Mouse (Mus musculus) CH12.LX (cell line): ENCODE measurements around the gene Pcdh7. TPM values are rescaled to one million over a fixed set of nuclear protein-coding genes. Genes with fewer than 3 reads are reported as not detected.

ENCODE experiments used
- DNase-seq: peaks from one replicate; pipeline ENCODE4 v3.0.0-alpha.2; 2013; ENCODE audit errors: extremely low read depth
- H3K27ac ChIP-seq: 2 replicates; pipeline ENCODE4 v1.5.1; 2012; ENCODE audit warnings: low read depth, mild to moderate bottlenecking, control low read depth, moderate library complexity; ENCODE audit not compliant: insufficient read depth
- H3K27me3 ChIP-seq: replicated peaks from 2 replicates; pipeline ENCODE3; 2012; ENCODE audit warnings: inconsistent platforms
- H3K36me3 ChIP-seq, 2 experiments: replicated peaks in 1 of 2; 2 replicates each; pipeline versions ENCODE3 to v1.6.1; 2012; ENCODE audit warnings: inconsistent platforms in 1 of 2, low read length in 1 of 2, mild to moderate bottlenecking in 1 of 2, mixed read lengths in 1 of 2, moderate library complexity in 1 of 2; ENCODE audit not compliant: control insufficient read depth in 1 of 2, insufficient read depth in 1 of 2
- H3K4me1 ChIP-seq, 2 experiments: 2 replicates each; pipeline ENCODE4 v1.6.1; 2012; ENCODE audit warnings: inconsistent platforms in 1 of 2, moderate library complexity in 1 of 2; ENCODE audit not compliant: insufficient read depth in 2 of 2, control insufficient read depth in 1 of 2
- H3K4me2 ChIP-seq: 2 replicates; pipeline ENCODE4 v1.6.1; 2012; ENCODE audit warnings: low read depth, mild to moderate bottlenecking, control low read depth; ENCODE audit not compliant: poor library complexity, insufficient read depth, severe bottlenecking
- H3K4me3 ChIP-seq, 3 experiments: fragments of 150-350 bp in 1 of 3; sonication (generic) in 1 of 3; replicated peaks in 1 of 3; 2 replicates each; pipeline versions ENCODE3 to v1.5.1; 2011 to 2012; ENCODE audit warnings: low read depth in 2 of 3, low read length in 2 of 3, mild to moderate bottlenecking in 2 of 3, moderate library complexity in 2 of 3, control low read depth in 1 of 3, improper control_type of control experiment in 1 of 3, inconsistent platforms in 1 of 3, mixed read lengths in 1 of 3; ENCODE audit not compliant: poor library complexity in 1 of 3
- H3K79me2 ChIP-seq: replicated peaks from 2 replicates; pipeline ENCODE4 v1.6.1; 2012; ENCODE audit warnings: mild to moderate bottlenecking, moderate library complexity; ENCODE audit not compliant: control insufficient read depth, poor library complexity, insufficient read depth, severe bottlenecking; ENCODE audit errors: extremely low read depth
- H3K9ac ChIP-seq: 2 replicates; pipeline ENCODE4 v1.6.1; 2012; ENCODE audit warnings: low read depth, mild to moderate bottlenecking, control low read depth, moderate library complexity; ENCODE audit not compliant: insufficient read depth
- H3K9me3 ChIP-seq: replicated peaks from 2 replicates; pipeline ENCODE3; 2012; ENCODE audit warnings: low read length, inconsistent platforms, mixed read lengths
- BHLHE40 ChIP-seq: IDR thresholded peaks from 2 replicates; pipeline ENCODE4 v1.6.1; 2011; ENCODE audit warnings: mild to moderate bottlenecking, low read depth, low read length, improper control_type of control experiment
- CHD1 ChIP-seq: IDR thresholded peaks from 2 replicates; pipeline ENCODE4 v1.6.1; 2012; ENCODE audit warnings: low read depth, low read length, improper control_type of control experiment, inconsistent platforms
- CHD2 ChIP-seq: IDR thresholded peaks from 2 replicates; pipeline ENCODE4 v1.6.1; 2011; ENCODE audit warnings: low read length, improper control_type of control experiment
- E2F4 ChIP-seq: IDR thresholded peaks from 2 replicates; pipeline ENCODE4 v1.6.1; 2011; ENCODE audit warnings: low read depth, low read length, improper control_type of control experiment; ENCODE audit not compliant: insufficient replicate concordance
- GABPA ChIP-seq: IDR thresholded peaks from 2 replicates; pipeline ENCODE4 v1.6.1; 2012; ENCODE audit warnings: low read depth, low read length, improper control_type of control experiment, inconsistent platforms; ENCODE audit not compliant: insufficient replicate concordance
- HCFC1 ChIP-seq: IDR thresholded peaks from 2 replicates; pipeline ENCODE4 v1.6.1; 2012; ENCODE audit warnings: low read depth, mild to moderate bottlenecking, inconsistent platforms, low read length, improper control_type of control experiment
- IRF4 ChIP-seq: IDR thresholded peaks from 2 replicates; pipeline ENCODE4 v1.6.1; 2014; ENCODE audit warnings: low read depth, mild to moderate bottlenecking, inconsistent platforms, low read length, improper control_type of control experiment
- JUND ChIP-seq: conservative IDR thresholded peaks from 2 replicates; pipeline ENCODE4 v1.6.1; 2011; ENCODE audit warnings: low read depth, low read length, improper control_type of control experiment
- KAT2A ChIP-seq: IDR thresholded peaks from 2 replicates; pipeline ENCODE4 v1.6.1; 2012; ENCODE audit warnings: low read length, improper control_type of control experiment, inconsistent platforms; ENCODE audit not compliant: insufficient replicate concordance
- MAFK ChIP-seq: IDR thresholded peaks from 2 replicates; pipeline ENCODE4 v1.6.1; 2011; ENCODE audit warnings: low read length, improper control_type of control experiment; ENCODE audit not compliant: insufficient replicate concordance
- MAX ChIP-seq: IDR thresholded peaks from 2 replicates; pipeline ENCODE4 v1.6.1; 2011; ENCODE audit warnings: low read length, improper control_type of control experiment
- MAZ ChIP-seq: IDR thresholded peaks from 2 replicates; pipeline ENCODE4 v1.6.1; 2012; ENCODE audit warnings: low read depth, mild to moderate bottlenecking, inconsistent platforms, low read length, improper control_type of control experiment, moderate library complexity
- MXI1 ChIP-seq: IDR thresholded peaks from 2 replicates; pipeline ENCODE4 v1.6.1; 2011; ENCODE audit warnings: mild to moderate bottlenecking, low read depth, low read length, improper control_type of control experiment
- MYC ChIP-seq: IDR thresholded peaks from 2 replicates; pipeline ENCODE4 v1.6.1; 2011; ENCODE audit warnings: low read depth, mild to moderate bottlenecking, improper control_type of control experiment, low read length
- PAX5 ChIP-seq: IDR thresholded peaks from 2 replicates; pipeline ENCODE4 v1.6.1; 2012; ENCODE audit warnings: low read length, inconsistent platforms, mixed read lengths
- POLR2AphosphoS2 ChIP-seq: IDR thresholded peaks from 2 replicates; pipeline ENCODE4 v1.6.1; 2011; ENCODE audit warnings: low read depth, low read length, improper control_type of control experiment
- RAD21 ChIP-seq: IDR thresholded peaks from 2 replicates; pipeline ENCODE4 v1.6.1; 2011; ENCODE audit warnings: low read depth, mild to moderate bottlenecking, low read length, improper control_type of control experiment, moderate library complexity
- SIN3A ChIP-seq: IDR thresholded peaks from 2 replicates; pipeline ENCODE4 v1.6.1; 2012; ENCODE audit warnings: low read length, improper control_type of control experiment, inconsistent platforms
- UBTF ChIP-seq: IDR thresholded peaks from 2 replicates; pipeline ENCODE4 v1.6.1; 2012; ENCODE audit warnings: low read depth, mild to moderate bottlenecking, inconsistent platforms, low read length, improper control_type of control experiment, moderate library complexity
- USF1 ChIP-seq: IDR thresholded peaks from 2 replicates; pipeline ENCODE4 v1.6.1; 2014; ENCODE audit warnings: low read depth, mild to moderate bottlenecking, inconsistent platforms, low read length, improper control_type of control experiment
- USF2 ChIP-seq: conservative IDR thresholded peaks from 2 replicates; pipeline ENCODE4 v1.6.1; 2011; ENCODE audit warnings: low read depth, low read length, improper control_type of control experiment
- ZC3H11A ChIP-seq: IDR thresholded peaks from 2 replicates; pipeline ENCODE4 v1.6.1; 2012; ENCODE audit warnings: low read depth, mild to moderate bottlenecking, inconsistent platforms, low read length, improper control_type of control experiment
- ZKSCAN1 ChIP-seq: IDR thresholded peaks from 2 replicates; pipeline ENCODE4 v1.6.1; 2012; ENCODE audit warnings: low read depth, inconsistent platforms, low read length, improper control_type of control experiment, borderline replicate concordance
- ZMIZ1 ChIP-seq: IDR thresholded peaks from 2 replicates; pipeline ENCODE4 v1.6.1; 2012; ENCODE audit warnings: low read depth, mild to moderate bottlenecking, inconsistent platforms, low read length, improper control_type of control experiment
- ZNF384 ChIP-seq: IDR thresholded peaks from 2 replicates; pipeline ENCODE4 v1.6.1; 2012; ENCODE audit warnings: low read depth, low read length, improper control_type of control experiment, inconsistent platforms
- dilution Hi-C: fragments of 300-500 bp; cut with MboI; formaldehyde crosslinking; loops from 2 replicates; pipeline ENCODE4 v1.14.3; 2020; ENCODE audit warnings: low sequenced_read_pairs; ENCODE audit not compliant: extremely low pct_unique_long_range_greater_than_20kb, extremely low pct_ligation_motif_present
- in situ Hi-C: fragments of 300-500 bp; cut with MboI; formaldehyde crosslinking; loops from 3 replicates; pipeline ENCODE4 v1.14.3; 2019; ENCODE audit warnings: low sequenced_read_pairs, low pct_ligation_motif_present, low pct_unique_long_range_greater_than_20kb, mixed read lengths
- polyA plus RNA-seq: library from polyadenylated mRNA; unstranded; fragments of >175 nt; gene quantifications from 2 replicates; pipeline ENCODE4 v1.2.1, GENCODE M21; 2012; ENCODE audit warnings: low read depth; ENCODE audit not compliant: insufficient read length
- total RNA-seq, 2 experiments: library from RNA; depleted of rRNA; stranded (reverse); fragments of 300-350 nt in 1 of 2; fragments of >200 nt in 1 of 2; gene quantifications; 2 replicates each; pipeline ENCODE4 v1.2.3; 2012 to 2014

The Pcdh7 gene
- total and polyA plus RNA-seq, 3 experiments, result not detected

DNA sequence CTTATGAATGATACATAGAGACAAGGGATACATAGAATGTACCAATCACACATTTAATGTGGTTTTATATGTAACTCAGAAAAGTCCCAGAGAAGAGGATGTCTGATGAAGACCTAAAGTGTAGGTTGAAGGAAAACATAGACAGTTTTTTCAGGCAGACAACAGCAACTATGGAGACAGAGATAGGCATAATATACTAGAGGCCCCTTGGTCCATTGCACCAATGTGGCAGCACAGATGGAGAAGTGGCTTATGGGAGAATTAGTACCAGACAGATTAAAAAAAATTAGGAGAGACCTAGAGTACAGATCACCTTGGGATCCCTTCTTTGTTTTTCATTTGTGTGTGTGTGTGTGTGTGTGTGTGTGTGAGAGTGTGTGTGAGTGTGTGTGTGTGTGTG is 41.2 kb downstream of the Pcdh7 start:
- H3K4me3 ChIP-seq, result no peak overlapping the region
- H3K27ac ChIP-seq, result no peak overlapping the region
- DNase-seq, result no peak
- H3K9ac ChIP-seq, result no peak overlapping the region
- no peaks in the 10 kb centered on the region for H3K4me1 ChIP-seq
- peaks cover 10% of the 10 kb centered on the region for H3K9me3 ChIP-seq
- in situ Hi-C loops (no loop called here), dilution Hi-C loops (no loop called here)
- no peak for TF ChIP-seq UBTF
- no peak for TF ChIP-seq MXI1
- no peak for TF ChIP-seq SIN3A
- no peak for TF ChIP-seq CHD1
- no peak for TF ChIP-seq USF1
- TF ChIP-seq PAX5, result no peak
- no peak for TF ChIP-seq MAFK
- TF ChIP-seq KAT2A, result no peak
- no peak for TF ChIP-seq ZNF384
- no peak for TF ChIP-seq ZKSCAN1
- TF ChIP-seq ZMIZ1, result no peak
- no peak for TF ChIP-seq GABPA
- TF ChIP-seq MYC, result no peak
- no peak for TF ChIP-seq BHLHE40
- no peak for TF ChIP-seq JUND
- no peaks in the 10 kb centered on the region for H3K36me3 ChIP-seq
- no peak overlapping the region for H3K4me2 ChIP-seq
- no peaks in the 10 kb centered on the region for H3K27me3 ChIP-seq
- H3K79me2 ChIP-seq, result no peaks in the 10 kb centered on the region; the same call in 1 of the 2 replicates

DNA sequence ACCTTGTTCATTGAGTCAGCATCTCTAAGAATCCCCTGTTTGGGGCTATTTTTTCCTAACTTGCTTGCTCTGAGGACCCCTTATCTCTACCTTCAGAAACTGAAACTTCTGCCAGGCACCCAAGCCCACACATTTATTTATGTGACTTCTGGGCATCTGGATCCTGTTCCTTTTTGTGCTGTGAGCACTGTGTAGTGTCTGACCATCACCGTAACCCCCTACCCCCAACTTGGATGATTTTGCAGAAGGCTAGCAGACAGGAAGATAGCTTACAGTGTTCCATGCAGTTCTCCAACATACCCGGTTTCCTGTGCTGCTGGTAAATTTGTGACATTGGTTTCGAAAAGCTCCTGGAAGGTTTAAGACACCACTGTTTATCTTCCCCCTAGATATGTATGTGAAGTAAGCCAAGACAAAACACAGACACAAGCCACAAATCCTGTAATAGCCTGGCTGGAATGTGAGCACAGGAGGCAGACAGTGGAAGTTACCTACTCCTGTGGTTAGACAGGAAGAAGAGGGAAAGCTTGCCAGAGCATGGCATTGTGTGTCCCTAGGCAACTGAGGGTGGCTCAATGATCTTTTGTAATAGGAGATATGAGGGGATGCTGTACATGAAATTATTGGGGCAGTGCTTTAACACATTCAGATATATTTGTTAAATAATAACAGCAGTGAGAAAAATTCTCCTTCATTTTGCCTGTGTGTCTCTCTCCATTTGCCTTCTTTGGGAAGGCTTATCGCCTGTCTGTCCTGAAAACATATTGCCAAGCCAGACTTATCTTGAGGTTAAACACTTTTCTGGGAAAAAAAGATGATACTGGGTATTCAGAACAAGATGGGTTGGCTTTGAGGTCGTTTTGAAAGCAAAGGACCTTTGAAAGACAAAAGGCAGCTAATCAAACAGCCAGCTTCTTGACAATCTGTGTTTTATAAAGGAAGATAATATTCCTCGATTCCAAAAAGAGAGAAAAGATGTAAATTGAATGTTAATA is 42.6 kb downstream of the Pcdh7 start:
- no peaks in the 10 kb centered on the region for H3K4me1 ChIP-seq
- no peaks in the 10 kb centered on the region for H3K36me3 ChIP-seq
- dilution Hi-C loops, result no loop called here
- no peaks in the 10 kb centered on the region for H3K27me3 ChIP-seq
- in situ Hi-C loops, result no loop called here
- no peak overlapping the region for H3K27ac ChIP-seq
- no peak overlapping the region for H3K4me3 ChIP-seq
- no peak overlapping the region for H3K9ac ChIP-seq
- no peaks in the 10 kb centered on the region; the same call in 1 of the 2 replicates for H3K79me2 ChIP-seq
- TF ChIP-seq POLR2AphosphoS2 (no peak), MAX (no peak), ZMIZ1 (no peak), PAX5 (no peak), IRF4 (no peak), JUND (no peak), RAD21 (no peak), MYC (no peak), MAZ (no peak), USF2 (no peak), HCFC1 (no peak), UBTF (no peak), ZKSCAN1 (no peak), SIN3A (no peak), CHD2 (no peak), BHLHE40 (no peak), USF1 (no peak), CHD1 (no peak), E2F4 (no peak), ZC3H11A (no peak)
- H3K9me3 ChIP-seq, result peaks cover 10% of the 10 kb centered on the region
- H3K4me2 ChIP-seq, result no peak overlapping the region
- DNase-seq, result no peak
